Mouse (Mus musculus): Measurements from ENCODE around the gene Ercc5. TPM values are rescaled to one million over a fixed set of nuclear protein-coding genes. Genes with fewer than 3 reads are reported as not detected.
A peak's percentile ranks its signal among the peaks of the same experiment; 100 is the strongest.

Ercc5 gene
- polyA plus RNA-seq (2021) = 14.7 TPM

- DNase-seq (ENCODE audit: low read depth, low spot score) (no peak), ATAC-seq (peak; percentile 95)
- H3K27me3 ChIP-seq = no peaks in the 10 kb centered on the region
- CTCF ChIA-PET = interaction anchor here (0.8 kb wide), 1 partner anchor 8 kb away, joined by 5 read pairs; no protein-coding TSS in a partner anchor
- POLR2A ChIA-PET = no interaction called here
- in situ Hi-C loops (cut with MboI; ENCODE audit: low pct_unique_long_range_greater_than_20kb) = no loop called here
- no peak for TF ChIP-seq CTCF (IDR thresholded peaks at IDR 0.05)
Observed at GRCm38 (mm10) chr1:44147563-44148381, at the start of gene Ercc5. Gene Ercc5 (plus strand): TSS chr1:44147744.

GRCm38 (mm10) chr1:44101448-44102225 is 45.9 kb upstream of the Ercc5 start:
- ChIA-PET POLR2A (interaction anchor here (0.6 to 1.5 kb wide), 3 partner anchors 18 to 245 kb away, joined by 3 to 13 read pairs (median 9); no protein-coding TSS in a partner anchor), CTCF (no interaction called here)
- TF ChIP-seq CTCF (IDR thresholded peaks at IDR 0.05) = no peak
- no peak for DNase-seq (ENCODE audit: low read depth, low spot score)
- H3K27me3 ChIP-seq = no peaks in the 10 kb centered on the region
- ATAC-seq = peak; percentile 18
- in situ Hi-C loops (cut with MboI; ENCODE audit: low pct_unique_long_range_greater_than_20kb) = no loop called here

GRCm38 (mm10) chr1:44102259-44102717 is 45.3 kb upstream of the Ercc5 start, which contains the start of gene Tex30:
Gene Tex30 (minus strand): TSS chr1:44102441.
- ATAC-seq (peak; percentile 99), DNase-seq (ENCODE audit: low read depth, low spot score) (peak; percentile 68)
- H3K27me3 ChIP-seq = no peaks in the 10 kb centered on the region
- ChIA-PET POLR2A (interaction anchor here (0.6 to 1.5 kb wide), 2 partner anchors 18 to 246 kb away, joined by 9 to 13 read pairs; no protein-coding TSS in a partner anchor), CTCF (no interaction called here)
- no peak for TF ChIP-seq CTCF (IDR thresholded peaks at IDR 0.05)
- in situ Hi-C loops (cut with MboI; ENCODE audit: low pct_unique_long_range_greater_than_20kb) = no loop called here

GRCm38 (mm10) chr1:44102939-44103338 is 44.6 kb upstream of the Ercc5 start:
- in situ Hi-C loops (cut with MboI; ENCODE audit: low pct_unique_long_range_greater_than_20kb) = no loop called here
- DNase-seq (ENCODE audit: low read depth, low spot score) (no peak), ATAC-seq (no peak)
- H3K27me3 ChIP-seq = no peaks in the 10 kb centered on the region
- POLR2A ChIA-PET = interaction anchor here (1.5 kb wide), 1 partner anchor 17 kb away, joined by 13 read pairs; no protein-coding TSS in a partner anchor
- CTCF ChIA-PET = no interaction called here
- TF ChIP-seq CTCF (IDR thresholded peaks at IDR 0.05) = no peak

GRCm38 (mm10) chr1:44117571-44117970 is 30.0 kb upstream of the Ercc5 start:
- in situ Hi-C loops (cut with MboI; ENCODE audit: low pct_unique_long_range_greater_than_20kb) = no loop called here
- ATAC-seq = no peak
- POLR2A ChIA-PET = no interaction called here
- TF ChIP-seq CTCF (IDR thresholded peaks at IDR 0.05) = no peak
- no peaks in the 10 kb centered on the region for H3K27me3 ChIP-seq
- DNase-seq (ENCODE audit: low read depth, low spot score) = no peak
- CTCF ChIA-PET = no interaction called here

- ChIA-PET CTCF (no interaction called here), POLR2A (no interaction called here)
- in situ Hi-C loops (cut with MboI; ENCODE audit: low pct_unique_long_range_greater_than_20kb) = no loop called here
- TF ChIP-seq CTCF (IDR thresholded peaks at IDR 0.05) = no peak
- DNase-seq (ENCODE audit: low read depth, low spot score) = peak; percentile 79
- peak; percentile 97 for ATAC-seq
- H3K27me3 ChIP-seq = no peaks in the 10 kb centered on the region
Observed at GRCm38 (mm10) chr1:44118239-44119054, 29.1 kb upstream of the Ercc5 start, which contains the start of the genes Kdelc1 and Bivm. Gene Kdelc1 (minus strand): TSS chr1:44118808. Gene Bivm (plus strand): TSS chr1:44118957.

- ATAC-seq = peak; percentile 79
- no peaks in the 10 kb centered on the region for H3K27me3 ChIP-seq
- CTCF ChIA-PET = interaction anchor here (1.5 kb wide), 1 partner anchor 12 kb away, joined by 7 read pairs; no protein-coding TSS in a partner anchor
- peak; percentile 31 for DNase-seq (ENCODE audit: low read depth, low spot score)
- POLR2A ChIA-PET = interaction anchor here (0.6 to 1.2 kb wide), 3 partner anchors 17 to 21 kb away, joined by 3 to 13 read pairs (median 4); partner anchors contain the start of gene Tex30
- in situ Hi-C loops (cut with MboI; ENCODE audit: low pct_unique_long_range_greater_than_20kb) = no loop called here
- peak; percentile 74 for TF ChIP-seq CTCF (IDR thresholded peaks at IDR 0.05)
Observed at GRCm38 (mm10) chr1:44119201-44120073, 28.1 kb upstream of the Ercc5 start.

- ChIA-PET POLR2A (interaction anchor here (0.6 to 1.2 kb wide), 2 partner anchors 18 to 21 kb away, joined by 4 to 13 read pairs; partner anchors contain the start of gene Tex30), CTCF (interaction anchor here (1.5 kb wide), 1 partner anchor 12 kb away, joined by 7 read pairs; no protein-coding TSS in a partner anchor)
- in situ Hi-C loops (cut with MboI; ENCODE audit: low pct_unique_long_range_greater_than_20kb) = no loop called here
- H3K27me3 ChIP-seq = no peaks in the 10 kb centered on the region
- ATAC-seq (no peak), DNase-seq (ENCODE audit: low read depth, low spot score) (no peak)
- TF ChIP-seq CTCF (IDR thresholded peaks at IDR 0.05) = no peak
Observed at GRCm38 (mm10) chr1:44120074-44120406, 27.5 kb upstream of the Ercc5 start.

- no peak for DNase-seq (ENCODE audit: low read depth, low spot score)
- POLR2A ChIA-PET = no interaction called here
- CTCF ChIA-PET = interaction anchor here (1.2 kb wide), 1 partner anchor 9 kb away, joined by 3 read pairs; no protein-coding TSS in a partner anchor
- no peak for TF ChIP-seq CTCF (IDR thresholded peaks at IDR 0.05)
- in situ Hi-C loops (cut with MboI; ENCODE audit: low pct_unique_long_range_greater_than_20kb) = no loop called here
- H3K27me3 ChIP-seq = no peaks in the 10 kb centered on the region
- no peak for ATAC-seq
Observed at GRCm38 (mm10) chr1:44122256-44122655, 25.3 kb upstream of the Ercc5 start.
